ENCODE assay signal across 8 mouse cellular contexts in the genomic region with DNA sequence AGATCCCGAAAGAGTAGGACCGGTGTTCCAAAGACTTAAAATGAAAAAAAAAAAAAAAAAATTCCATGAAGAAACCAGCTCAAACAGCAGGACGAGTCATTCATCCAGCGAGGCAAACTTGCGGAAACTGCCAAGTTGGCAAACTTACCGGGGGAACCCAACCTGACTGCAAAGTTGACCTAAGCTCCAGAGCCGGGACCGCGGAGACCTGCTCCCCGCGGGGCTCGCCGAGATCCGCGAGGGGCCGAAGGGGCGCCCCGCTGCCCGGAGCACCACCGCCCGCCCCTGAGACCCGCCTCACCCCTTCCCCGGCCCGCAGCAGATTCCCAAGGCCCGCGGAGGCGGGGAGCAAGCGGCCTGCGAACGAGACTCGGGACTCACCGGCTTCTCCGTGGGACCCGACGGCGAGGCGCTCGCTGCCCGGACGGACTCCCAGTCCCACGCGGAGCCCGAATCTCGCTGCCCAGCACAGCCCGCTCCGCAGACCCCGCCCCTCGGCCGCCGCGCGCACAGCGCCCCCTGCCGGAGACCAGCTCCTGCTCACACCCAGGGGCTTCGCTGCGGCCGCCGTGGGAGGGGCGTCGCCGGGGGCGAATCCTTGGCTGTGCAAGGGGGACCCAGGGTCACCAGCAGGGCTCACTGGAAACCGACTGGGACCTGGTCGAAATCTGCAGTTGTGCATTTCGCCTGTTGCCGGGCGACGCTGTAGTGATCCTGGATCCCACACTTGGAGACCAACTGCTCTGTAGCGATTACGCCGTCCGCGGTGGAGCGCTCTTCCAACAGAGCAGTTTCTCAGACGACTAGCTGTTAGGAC. TPM values are rescaled to one million over a fixed set of nuclear protein-coding genes. Genes with fewer than 3 reads are reported as not detected.
DNase-seq lines count a peak whose midpoint lies in the region; ATAC-seq and TF ChIP-seq lines count a peak whose summit lies in the region.

A gene (minus strand): TSS at position 461 of the 817 bp plus-strand sequence.

- no peak within 1 kb of the TSS for H3K27ac ChIP-seq in hindbrain, embryonic 13.5 days
- H3K27ac ChIP-seq in lung, postnatal 0 days (ENCODE audit: low read length) = no peak within 1 kb of the TSS

- no peaks in the 10 kb centered on the region for H3K9me3 ChIP-seq in hindbrain, embryonic 13.5 days
- no peaks in the 10 kb centered on the region for H3K9me3 ChIP-seq in lung, postnatal 0 days (ENCODE audit: low read length)

- H3K27me3 ChIP-seq in hindbrain, embryonic 13.5 days = peaks cover 20% of the 10 kb centered on the region
- H3K27me3 ChIP-seq in lung, postnatal 0 days (replicated peaks; ENCODE audit: insufficient read depth, low read length) = no peaks in the 10 kb centered on the region; the same call in 1 of the 2 replicates

- H3K4me3 ChIP-seq in hindbrain, embryonic 13.5 days = peak within 1 kb of the TSS; percentile 61
- H3K4me3 ChIP-seq in lung, postnatal 0 days (ENCODE audit: low read depth, low read length) = peak within 1 kb of the TSS; percentile 51

- peak; percentile 86 for DNase-seq in MN1 (ENCODE audit: low spot score)
- peak; percentile 75 for DNase-seq in cerebellum, adult 9-11 months
- peak; percentile 68 to 74 for DNase-seq in frontal cortex, postnatal 25 days (ENCODE audit: low spot score in 2 of 2)
- peak; percentile 76 to 79 for DNase-seq in layer of hippocampus, postnatal 14 days (ENCODE audit: low spot score in 2 of 2)
- DNase-seq in lung, postnatal 0 days (ENCODE audit: low spot score) = peak; percentile 81
- peak; percentile 43 for DNase-seq in retina, adult 2 months (ENCODE audit: low read depth, low spot score)
- peak; percentile 51 for DNase-seq in thymus, postnatal 25 days

- peak; percentile 94 for TF ChIP-seq CTCF in lung, postnatal 0 days (IDR thresholded peaks at IDR 0.05)

- no peak for TF ChIP-seq EP300 in lung, postnatal 0 days (IDR thresholded peaks at IDR 0.05)

- no peaks in the 10 kb centered on the region for H3K36me3 ChIP-seq in hindbrain, embryonic 13.5 days
- no peaks in the 10 kb centered on the region for H3K36me3 ChIP-seq in lung, postnatal 0 days (ENCODE audit: insufficient read depth, low read length)

- H3K9ac ChIP-seq in hindbrain, embryonic 13.5 days = peak within 1 kb of the TSS; percentile 71
- no peak within 1 kb of the TSS for H3K9ac ChIP-seq in lung, postnatal 0 days (replicated peaks; ENCODE audit: low read depth)

- peak within 1 kb of the TSS; percentile 94 for H3K4me2 ChIP-seq in hindbrain, embryonic 13.5 days
- H3K4me2 ChIP-seq in lung, postnatal 0 days (replicated peaks; ENCODE audit: low read depth, low read length) = peak within 1 kb of the TSS; percentile 99

- peak; percentile 94 for ATAC-seq in hindbrain, embryonic 13.5 days (ENCODE audit: low FRiP score)
- ATAC-seq in lung, postnatal 0 days = peak; percentile 97

- under 1% methylated on average over 72 of the region's 75 CpGs for WGBS in hindbrain, embryonic 13.5 days
- 3% methylated on average over 73 of the region's 75 CpGs for WGBS in lung, postnatal 0 days

- H3K4me1 ChIP-seq in hindbrain, embryonic 13.5 days (replicated peaks) = peaks cover 13% of the 10 kb centered on the region
- 0 out of 2 replicates have a peak, but pooled peaks cover 4% of the 10 kb centered on the region for H3K4me1 ChIP-seq in lung, postnatal 0 days (ENCODE audit: insufficient read depth, low read depth, low read length)

RNA-seq across cellular contexts. Expression of the gene that starts here (rescaled TPM):
- 1.5 and 2.1 TPM in 2 replicates for polyA plus RNA-seq in hindbrain, embryonic 13.5 days (2015; fragmentation: Nextera tagmentation; extraction: Ambion mirVana)
- 1 to 10 TPM; 1.1 to 2.7 TPM for total RNA-seq in layer of hippocampus, postnatal 14 days (2021)
- 4.0 and 4.1 TPM in 2 replicates for polyA plus RNA-seq in lung, postnatal 0 days (2015; fragmentation: Nextera tagmentation; extraction: Ambion mirVana)
